Mouse (Mus musculus) lung, postnatal 0 days (tissue): Measurements from ENCODE around the gene Fras1.

Experiments
- CTCF ChIP-seq: IDR thresholded peaks from 2 replicates; pipeline ENCODE4 v1.5.1; 2016; ENCODE audit warnings: antibody characterized with exemption, mild to moderate bottlenecking
- EP300 ChIP-seq: IDR thresholded peaks from 2 replicates; pipeline ENCODE4 v1.6.1; 2016; ENCODE audit warnings: antibody characterized with exemption, mild to moderate bottlenecking, control low read depth

DNA sequence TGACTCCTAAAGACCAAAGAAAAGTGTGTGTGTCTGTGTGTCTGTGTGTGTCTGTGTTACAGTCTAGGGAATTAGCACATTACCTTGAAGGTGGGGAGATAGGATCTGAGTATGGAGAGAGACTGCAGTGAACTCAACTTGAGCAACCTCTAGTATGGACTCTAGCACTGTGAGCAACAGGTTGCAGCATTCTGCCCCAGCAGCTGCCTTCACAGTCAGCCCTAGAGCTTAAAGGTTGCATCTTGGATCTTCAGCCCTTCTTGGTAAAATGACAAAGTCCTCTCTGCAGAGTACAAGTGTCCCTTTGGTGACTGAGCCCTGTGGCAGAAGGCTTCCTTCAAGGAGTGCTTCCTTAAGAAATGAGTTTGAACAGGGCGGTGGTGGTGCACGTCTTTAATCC, 88.4 kb downstream of the Fras1 start:
- no peak for TF ChIP-seq CTCF
- no peak for TF ChIP-seq EP300
